Mouse (Mus musculus): Measurements from ENCODE around the gene Cyp2d10. TPM values are rescaled to one million over a fixed set of nuclear protein-coding genes. Genes with fewer than 3 reads are reported as not detected.

The Cyp2d10 gene
- polyA plus RNA-seq, 1 experiment from 2014 or later: not detected

Small RNAs within 50 kb of the gene (microRNA-seq; reads per million reads assigned to microRNA genes)
- gene Gm25990: not detected
- not detected for gene Gm27331
- not detected for gene Gm27622
- not detected for gene Mir7684

Other genes with a start within 250 kb of the Cyp2d10 start
- 0.30 and 0.39 TPM in 2 replicates for gene Shisa8, start 194.4 kb downstream of the Cyp2d10 start, polyA plus RNA-seq (2014; fragmentation: Nextera tagmentation; extraction: Ambion mirVana)
- 0.18 TPM in 1 of 2 replicates, not detected in the other for gene Tnfrsf13c, start 182.8 kb downstream of the Cyp2d10 start, polyA plus RNA-seq (2014; fragmentation: Nextera tagmentation; extraction: Ambion mirVana)
- 72.1 and 86.7 TPM in 2 replicates for gene Cenpm, start 162.4 kb downstream of the Cyp2d10 start, polyA plus RNA-seq (2014; fragmentation: Nextera tagmentation; extraction: Ambion mirVana)
- gene 1500009C09Rik, start 154.8 kb downstream of the Cyp2d10 start, polyA plus RNA-seq (2014; fragmentation: Nextera tagmentation; extraction: Ambion mirVana): not detected in 2 replicates
- 16.1 and 16.6 TPM in 2 replicates for gene Sept3, start 132.3 kb downstream of the Cyp2d10 start, polyA plus RNA-seq (2014; fragmentation: Nextera tagmentation; extraction: Ambion mirVana)
- 0.18 and 0.29 TPM in 2 replicates for gene Wbp2nl, start 108.2 kb downstream of the Cyp2d10 start, polyA plus RNA-seq (2014; fragmentation: Nextera tagmentation; extraction: Ambion mirVana)
- 68.6 and 72.4 TPM in 2 replicates for gene Naga, start 68.3 kb downstream of the Cyp2d10 start, polyA plus RNA-seq (2014; fragmentation: Nextera tagmentation; extraction: Ambion mirVana)
- gene Pheta2, start 68.3 kb downstream of the Cyp2d10 start, polyA plus RNA-seq (2014; fragmentation: Nextera tagmentation; extraction: Ambion mirVana): 15.2 and 16.1 TPM in 2 replicates
- 251 and 266 TPM in 2 replicates for gene Smdt1, start 68.2 kb downstream of the Cyp2d10 start, polyA plus RNA-seq (2014; fragmentation: Nextera tagmentation; extraction: Ambion mirVana)
- gene Ndufa6, start 52.9 kb downstream of the Cyp2d10 start, polyA plus RNA-seq (2014; fragmentation: Nextera tagmentation; extraction: Ambion mirVana): 393 and 403 TPM in 2 replicates
- 5.9 and 10.4 TPM in 2 replicates for gene Cyp2d22, start 26.9 kb downstream of the Cyp2d10 start, polyA plus RNA-seq (2014; fragmentation: Nextera tagmentation; extraction: Ambion mirVana)
- not detected in 2 replicates for gene Cyp2d11, start 13.2 kb downstream of the Cyp2d10 start, polyA plus RNA-seq (2014; fragmentation: Nextera tagmentation; extraction: Ambion mirVana)
- not detected in 2 replicates for gene Cyp2d9, start 26.2 kb upstream of the Cyp2d10 start, polyA plus RNA-seq (2014; fragmentation: Nextera tagmentation; extraction: Ambion mirVana)
- not detected in 2 replicates for gene Cyp2d12, start 147.9 kb upstream of the Cyp2d10 start, polyA plus RNA-seq (2014; fragmentation: Nextera tagmentation; extraction: Ambion mirVana)
- gene Cyp2d34, start 213.8 kb upstream of the Cyp2d10 start, polyA plus RNA-seq (2014; fragmentation: Nextera tagmentation; extraction: Ambion mirVana): not detected in 2 replicates